Mouse (Mus musculus) neural tube, postnatal 0 days (tissue): ENCODE data around the gene Pga5. TPM values are rescaled to one million over a fixed set of nuclear protein-coding genes. Genes with fewer than 3 reads are reported as not detected.

Experiments used
- polyA plus RNA-seq: library from polyadenylated mRNA; unstranded; fragments of >200 nt; fragmentation: Nextera tagmentation; extraction: Ambion mirVana; gene quantifications from 2 replicates; pipeline ENCODE4 v1.2.1, GENCODE M21; 2015

The Pga5 gene
- 0.17 TPM in 1 of 2 replicates, not detected in the other for polyA plus RNA-seq

DNA sequence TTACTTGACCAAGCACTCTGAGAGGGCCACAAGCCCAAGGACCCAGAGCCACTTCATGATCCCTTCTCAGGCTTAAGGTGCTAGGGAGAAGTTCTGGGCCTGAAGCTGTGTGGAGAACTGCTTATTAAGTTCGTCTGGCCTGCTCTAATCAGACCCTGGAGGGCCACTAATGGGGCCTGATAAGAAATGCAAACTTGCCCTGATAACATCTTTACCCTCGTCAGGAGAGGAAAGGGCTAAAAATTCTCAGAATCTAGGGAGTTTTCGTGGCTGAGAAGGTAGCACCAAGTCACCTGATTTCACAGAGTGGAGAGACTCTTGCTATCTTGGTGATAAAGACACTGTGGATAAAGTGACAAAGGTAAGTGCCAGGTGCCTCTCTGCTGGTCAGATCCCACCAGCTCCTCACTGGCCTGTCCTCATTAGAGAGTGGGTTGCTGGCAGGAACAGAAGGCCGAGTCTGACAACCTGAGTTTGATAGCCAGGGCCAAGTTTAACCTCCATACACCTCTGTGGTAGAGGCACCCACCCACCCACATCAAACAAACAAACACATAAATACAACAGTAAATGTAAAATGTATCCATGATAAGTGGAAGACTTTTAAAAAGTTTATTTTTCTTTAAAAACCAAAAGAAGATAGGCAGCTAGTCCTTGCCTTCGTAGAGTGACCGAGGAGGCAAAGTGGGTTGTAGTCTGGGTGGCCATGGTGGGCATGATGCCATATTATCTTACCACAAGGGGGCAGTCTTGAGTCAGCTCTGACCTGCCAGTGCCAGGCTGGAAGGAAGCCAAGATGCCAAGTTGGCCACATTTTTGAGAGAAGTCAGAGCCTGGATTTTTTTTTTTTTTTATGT lies at the start of gene Pga5:
Gene Pga5 (minus strand): TSS at position 157 of the 857 bp plus-strand sequence.

GRCm38 (mm10) chr19:10688537-10689352 lies 10.9 kb upstream of the Pga5 start, which contains the start of gene Vps37c:
Vps37c (plus strand) TSS chr19:10688735.

GRCm38 (mm10) chr19:10634106-10634871 lies 43.6 kb downstream of the Pga5 start, which contains the start of gene Vwce:
Vwce (plus strand) TSS chr19:10634213.

Other genes with a start within 250 kb of the Pga5 start
- 2.3 and 2.5 TPM in 2 replicates for gene Lrrc10b, start 220.6 kb downstream of the Pga5 start, polyA plus RNA-seq
- gene Ppp1r32, start 195.1 kb downstream of the Pga5 start, polyA plus RNA-seq, result 1.7 and 1.8 TPM in 2 replicates
- 28.2 and 32.1 TPM in 2 replicates for gene Cpsf7, start 152.8 kb downstream of the Pga5 start, polyA plus RNA-seq
- gene Sdhaf2, start 151.9 kb downstream of the Pga5 start, polyA plus RNA-seq, result 66.1 and 68.5 TPM in 2 replicates
- gene Tmem216, start 121.8 kb downstream of the Pga5 start, polyA plus RNA-seq, result 47.7 and 51.7 TPM in 2 replicates
- gene Cyb561a3, start 100.9 kb downstream of the Pga5 start, polyA plus RNA-seq, result 15.8 and 18.5 TPM in 2 replicates
- gene Tmem138, start 100.7 kb downstream of the Pga5 start, polyA plus RNA-seq, result 32.0 and 35.3 TPM in 2 replicates
- 107 and 120 TPM in 2 replicates for gene Ddb1, start 72.7 kb downstream of the Pga5 start, polyA plus RNA-seq
- gene Tkfc, start 72.4 kb downstream of the Pga5 start, polyA plus RNA-seq, result 15.1 and 17.3 TPM in 2 replicates
- gene Vwce, start 43.9 kb downstream of the Pga5 start, polyA plus RNA-seq, result 1.8 and 2.3 TPM in 2 replicates
- gene Vps37c, start 10.7 kb upstream of the Pga5 start, polyA plus RNA-seq, result 21.6 and 22.4 TPM in 2 replicates
- 0.18 and 0.21 TPM in 2 replicates for gene Cd5, start 60.9 kb upstream of the Pga5 start, polyA plus RNA-seq
- 0.19 TPM in 1 of 2 replicates, not detected in the other for gene Cd6, start 152.0 kb upstream of the Pga5 start, polyA plus RNA-seq
- gene Slc15a3, start 161.7 kb upstream of the Pga5 start, polyA plus RNA-seq, result 0.49 and 0.53 TPM in 2 replicates
- 97.6 and 125 TPM in 2 replicates for gene Tmem132a, start 191.9 kb upstream of the Pga5 start, polyA plus RNA-seq
- 44.0 and 44.3 TPM in 2 replicates for gene Tmem109, start 203.9 kb upstream of the Pga5 start, polyA plus RNA-seq
- gene Prpf19, start 217.2 kb upstream of the Pga5 start, polyA plus RNA-seq, result 37.5 and 53.7 TPM in 2 replicates
- gene Zp1, start 242.6 kb upstream of the Pga5 start, polyA plus RNA-seq, result 0.31 and 0.43 TPM in 2 replicates